22 mouse cellular contexts compared by ENCODE assay signal in genomic region chr2:154394602-154395001, GRCm38 (mm10). TPM values are rescaled to one million over a fixed set of nuclear protein-coding genes. Genes with fewer than 3 reads are reported as not detected.
A peak's percentile ranks its signal among the peaks of the same experiment; 100 is the strongest.
DNase-seq lines count a peak whose midpoint lies in the region; ATAC-seq and TF ChIP-seq lines count a peak whose summit lies in the region.
"Had no signal": no experiment of that assay in that cellular context is flagged by ENCODE, and none has a peak within 500 bp of the region (broad histone marks: within the 10 kb centered on the region; RNA-seq: fewer than 3 reads in every experiment).

No protein-coding gene starts in this region.

- WGBS in heart, embryonic 13.5 days, result 60% methylated on average over 3 of the region's 3 CpGs
- WGBS in heart, embryonic 11.5 days (ENCODE audit: insufficient replicate concordance), result 75% methylated on average over 3 of the region's 3 CpGs
- WGBS in cerebellum, adult 2 months, result 2% methylated on average over 3 of the region's 3 CpGs
- WGBS in forebrain, embryonic 10.5 days, result 85% methylated on average over 3 of the region's 3 CpGs

- ATAC-seq in heart, embryonic 13.5 days (ENCODE audit: extremely low read depth, insufficient number of reproducible peaks, low FRiP score, low TSS enrichment), result no peak
- ATAC-seq in heart, embryonic 11.5 days (replicated peaks; ENCODE audit: insufficient number of reproducible peaks, low FRiP score, low TSS enrichment), result no peak
- ATAC-seq: activated CD4-positive, CD25-positive, alpha-beta regulatory T cell, adult 4 months; forebrain, embryonic 15.5 days; inflammation-experienced regulatory T-cells, adult 6 months; liver, embryonic 12.5 days; Patski had no signal

- H3K4me3 ChIP-seq in heart, embryonic 13.5 days, result no peak overlapping the region
- H3K4me3 ChIP-seq in heart, embryonic 11.5 days (ENCODE audit: low read depth, low read length), result no peak overlapping the region
- no peak overlapping the region for H3K4me3 ChIP-seq in cerebellum, adult 2 months (replicated peaks; ENCODE audit: insufficient read depth, low read depth, low read length)
- no peak overlapping the region for H3K4me3 ChIP-seq in forebrain, embryonic 10.5 days
- H3K4me3 ChIP-seq: forebrain, embryonic 15.5 days; hindbrain, embryonic 10.5 days; kidney, embryonic 15.5 days; limb, embryonic 10.5 days; liver, embryonic 12.5 days; lung, embryonic 15.5 days; midbrain, embryonic 12.5 days; neural tube, embryonic 15.5 days had no signal

- H3K27ac ChIP-seq in heart, embryonic 13.5 days (replicated peaks), result 0 out of 2 replicates have a peak overlapping the region, but pooled peaks have one; percentile 20
- no peak overlapping the region for H3K27ac ChIP-seq in heart, embryonic 11.5 days (ENCODE audit: low read depth, low read length)
- H3K27ac ChIP-seq in cerebellum, adult 2 months (ENCODE audit: insufficient read depth, low read length), result no peak overlapping the region
- H3K27ac ChIP-seq in forebrain, embryonic 10.5 days, result no peak overlapping the region
- H3K27ac ChIP-seq: forebrain, embryonic 15.5 days; hindbrain, embryonic 10.5 days; kidney, embryonic 15.5 days; limb, embryonic 10.5 days; liver, embryonic 12.5 days; lung, embryonic 15.5 days; macrophage; midbrain, embryonic 12.5 days; neural tube, embryonic 15.5 days had no signal

- peaks cover 38% of the 10 kb centered on the region for H3K36me3 ChIP-seq in heart, embryonic 13.5 days
- no peaks in the 10 kb centered on the region for H3K36me3 ChIP-seq in heart, embryonic 11.5 days (ENCODE audit: control insufficient read depth, insufficient read depth, low read length)
- no peaks in the 10 kb centered on the region for H3K36me3 ChIP-seq in forebrain, embryonic 10.5 days (replicated peaks)
- H3K36me3 ChIP-seq: forebrain, embryonic 15.5 days; kidney, embryonic 15.5 days; limb, embryonic 10.5 days; liver, embryonic 12.5 days; lung, embryonic 15.5 days; midbrain, embryonic 12.5 days; neural tube, embryonic 15.5 days had no signal

- no peak for TF ChIP-seq POLR2A in cerebellum, adult 2 months (IDR thresholded peaks at IDR 0.05; ENCODE audit: borderline replicate concordance, insufficient read depth, low read length)

- peaks cover 32% of the 10 kb centered on the region for H3K4me1 ChIP-seq in heart, embryonic 13.5 days
- peaks cover 14% of the 10 kb centered on the region for H3K4me1 ChIP-seq in heart, embryonic 11.5 days (ENCODE audit: control insufficient read depth, insufficient read depth, low read length)
- H3K4me1 ChIP-seq in cerebellum, adult 2 months (ENCODE audit: control insufficient read depth, insufficient read depth, low read length), result peaks cover 3% of the 10 kb centered on the region
- peaks cover 5% of the 10 kb centered on the region; the same call in 1 of the 2 replicates for H3K4me1 ChIP-seq in forebrain, embryonic 10.5 days
- H3K4me1 ChIP-seq: forebrain, embryonic 15.5 days; limb, embryonic 10.5 days; lung, embryonic 15.5 days; midbrain, embryonic 12.5 days; neural tube, embryonic 15.5 days had no signal

- no peak for TF ChIP-seq CTCF in cerebellum, adult 2 months (IDR thresholded peaks at IDR 0.05; ENCODE audit: borderline replicate concordance, insufficient read depth, low read depth, low read length)

- H3K27me3 ChIP-seq in heart, embryonic 13.5 days (replicated peaks), result no peaks in the 10 kb centered on the region
- no peaks in the 10 kb centered on the region for H3K27me3 ChIP-seq in heart, embryonic 11.5 days (ENCODE audit: control insufficient read depth, insufficient read depth, low read length)
- no peaks in the 10 kb centered on the region for H3K27me3 ChIP-seq in cerebellum, adult 2 months (ENCODE audit: control insufficient read depth, insufficient read depth, low read length)
- no peaks in the 10 kb centered on the region for H3K27me3 ChIP-seq in forebrain, embryonic 10.5 days (ENCODE audit: poor library complexity, severe bottlenecking)
- H3K27me3 ChIP-seq: forebrain, embryonic 15.5 days; kidney, embryonic 15.5 days; liver, embryonic 12.5 days; lung, embryonic 15.5 days; midbrain, embryonic 12.5 days; neural tube, embryonic 15.5 days; Patski had no signal

- no peak overlapping the region for H3K9ac ChIP-seq in heart, embryonic 13.5 days
- no peak overlapping the region for H3K9ac ChIP-seq in heart, embryonic 11.5 days (ENCODE audit: low read depth, low read length)
- H3K9ac ChIP-seq: forebrain, embryonic 15.5 days; kidney, embryonic 15.5 days; liver, embryonic 12.5 days; lung, embryonic 15.5 days; midbrain, embryonic 12.5 days; neural tube, embryonic 15.5 days had no signal

- peak; percentile 82 for DNase-seq in left cerebral cortex, postnatal 4 days
- no peak for DNase-seq in left cerebral cortex, adult 11 months (ENCODE audit: low spot score)
- DNase-seq in cerebellum, adult 2 months, result peak; percentile 59 to 71
- DNase-seq in ovary, postnatal 10 days (ENCODE audit: low spot score), result no peak
- no peak for DNase-seq in forebrain, embryonic 10.5 days (ENCODE audit: extremely low spot score, low spot score)
- DNase-seq: right cerebral cortex, postnatal 4 days; thymus, postnatal 14 days had no signal

- intact Hi-C loops in left cerebral cortex, postnatal 4 days (cut with DNase I), result no loop called here

- no peak overlapping the region for H3K4me2 ChIP-seq in heart, embryonic 13.5 days
- no peak overlapping the region for H3K4me2 ChIP-seq in heart, embryonic 11.5 days
- H3K4me2 ChIP-seq: forebrain, embryonic 15.5 days; kidney, embryonic 15.5 days; liver, embryonic 12.5 days; lung, embryonic 15.5 days; midbrain, embryonic 12.5 days; neural tube, embryonic 15.5 days had no signal

- H3K9me3 ChIP-seq in heart, embryonic 13.5 days, result no peaks in the 10 kb centered on the region
- H3K9me3 ChIP-seq in heart, embryonic 11.5 days (replicated peaks; ENCODE audit: control insufficient read depth, low read length), result no peaks in the 10 kb centered on the region
- no peaks in the 10 kb centered on the region for H3K9me3 ChIP-seq in forebrain, embryonic 10.5 days
- H3K9me3 ChIP-seq: forebrain, embryonic 15.5 days; hindbrain, embryonic 10.5 days; kidney, embryonic 15.5 days; limb, embryonic 10.5 days; liver, embryonic 12.5 days; lung, embryonic 15.5 days; midbrain, embryonic 12.5 days; neural tube, embryonic 15.5 days had no signal

RNA-seq across cellular contexts. Expression of gene Snta1, which starts 13.3 kb away (rescaled TPM):
- polyA plus RNA-seq in heart, embryonic 13.5 days (2015; fragmentation: Nextera tagmentation; extraction: Ambion mirVana), result 38.0 and 41.5 TPM in 2 replicates
- polyA plus RNA-seq in heart, embryonic 11.5 days (2014; fragmentation: Nextera tagmentation; extraction: Ambion mirVana), result 14.6 and 22.2 TPM in 2 replicates
- total RNA-seq in left cerebral cortex, postnatal 4 days (2021), result 10 to 100 TPM; 21.7 to 22.2 TPM
- 33.7 and 35.7 TPM in 2 replicates for polyA plus RNA-seq in cerebellum, adult 2 months (2012; rRNA removed)
- 2.5 TPM in 2 replicates for polyA plus RNA-seq in forebrain, embryonic 10.5 days (2016; fragmentation: Nextera tagmentation; extraction: Ambion mirVana)
- total RNA-seq: granulocyte monocyte progenitor cell, adult 5-6 weeks had no signal
- polyA plus RNA-seq: activated CD4-positive, CD25-positive, alpha-beta regulatory T cell, adult 4 months; inflammation-experienced regulatory T-cells, adult 6 months had no signal

RNA-seq across cellular contexts. Expression of gene Cdk5rap1, which starts 21.8 kb away (rescaled TPM):
- 13.2 and 15.7 TPM in 2 replicates for polyA plus RNA-seq in heart, embryonic 13.5 days (2015; fragmentation: Nextera tagmentation; extraction: Ambion mirVana)
- 14.1 and 18.3 TPM in 2 replicates for polyA plus RNA-seq in heart, embryonic 11.5 days (2014; fragmentation: Nextera tagmentation; extraction: Ambion mirVana)
- 10 to 100 TPM; 10.2 to 14.4 TPM for total RNA-seq in left cerebral cortex, postnatal 4 days (2021)
- 19.2 and 21.7 TPM in 2 replicates for polyA plus RNA-seq in cerebellum, adult 2 months (2012; rRNA removed)
- polyA plus RNA-seq in forebrain, embryonic 10.5 days (2016; fragmentation: Nextera tagmentation; extraction: Ambion mirVana), result 13.0 and 14.9 TPM in 2 replicates

RNA-seq across cellular contexts. Expression of gene Cbfa2t2, which starts 41.7 kb away (rescaled TPM):
- polyA plus RNA-seq in heart, embryonic 13.5 days (2015; fragmentation: Nextera tagmentation; extraction: Ambion mirVana), result 28.3 and 29.2 TPM in 2 replicates
- 31.2 and 34.0 TPM in 2 replicates for polyA plus RNA-seq in heart, embryonic 11.5 days (2014; fragmentation: Nextera tagmentation; extraction: Ambion mirVana)
- total RNA-seq in left cerebral cortex, postnatal 4 days (2021), result 10 to 100 TPM; 48.3 to 55.2 TPM
- polyA plus RNA-seq in cerebellum, adult 2 months (2012; rRNA removed), result 29.5 and 31.5 TPM in 2 replicates
- polyA plus RNA-seq in forebrain, embryonic 10.5 days (2016; fragmentation: Nextera tagmentation; extraction: Ambion mirVana), result 57.4 and 59.3 TPM in 2 replicates

Comparison
In these comparisons a context has a peak if more than half of its experiments do, and no peak if none do; other contexts are left out.
1. DNase-seq: peak in left cerebral cortex, postnatal 4 days (single experiment) and cerebellum, adult 2 months (2 of 2); none in left cerebral cortex, adult 11 months (single experiment), ovary, postnatal 10 days (single experiment) and forebrain, embryonic 10.5 days (single experiment).